Mouse (Mus musculus) hindbrain, embryonic 10.5 days (tissue): ENCODE results near the gene Tmem179. TPM values are rescaled to one million over a fixed set of nuclear protein-coding genes. Genes with fewer than 3 reads are reported as not detected.

Source experiments
- polyA plus RNA-seq: library from polyadenylated mRNA; unstranded; fragments of >200 nt; fragmentation: Nextera tagmentation; extraction: Ambion mirVana; gene quantifications from 2 replicates; pipeline ENCODE4 v1.2.1, GENCODE M21; 2016

The Tmem179 gene
- polyA plus RNA-seq, 1 experiment from 2014 or later: 7.2 TPM

Other genes with a start within 250 kb of the Tmem179 start
- not detected in 2 replicates for gene A530016L24Rik, start 27.3 kb downstream of the Tmem179 start, polyA plus RNA-seq
- 1.5 and 1.8 TPM in 2 replicates for gene Inf2, start 72.0 kb upstream of the Tmem179 start, polyA plus RNA-seq
- gene Adssl1, start 103.3 kb upstream of the Tmem179 start, polyA plus RNA-seq: 3.7 and 5.5 TPM in 2 replicates
- 281 and 334 TPM in 2 replicates for gene Siva1, start 127.9 kb upstream of the Tmem179 start, polyA plus RNA-seq
- gene Akt1, start 158.1 kb upstream of the Tmem179 start, polyA plus RNA-seq: 50.9 and 56.8 TPM in 2 replicates
- 7.1 and 10.9 TPM in 2 replicates for gene Zbtb42, start 162.1 kb upstream of the Tmem179 start, polyA plus RNA-seq
- 6.7 and 8.7 TPM in 2 replicates for gene Cep170b, start 203.7 kb upstream of the Tmem179 start, polyA plus RNA-seq
- gene Pld4, start 243.9 kb upstream of the Tmem179 start, polyA plus RNA-seq: 5.2 and 5.7 TPM in 2 replicates